Mouse (Mus musculus): ENCODE results near the gene Zmat3.

Gene Zmat3

GRCm38 (mm10) chr3:32367516-32367915, 1.7 kb upstream of the Zmat3 start:
- no peak for DNase-seq

- peak; percentile 89 for DNase-seq
Measured at GRCm38 (mm10) chr3:32366246-32366734, 476 bp upstream of the Zmat3 start.

GRCm38 (mm10) chr3:32364841-32365545, 821 bp downstream of the Zmat3 start:
- DNase-seq = no peak

GRCm38 (mm10) chr3:32364195-32364594, 1.6 kb downstream of the Zmat3 start:
- DNase-seq = no peak

- DNase-seq = no peak
Measured at GRCm38 (mm10) chr3:32361221-32361620, 4.6 kb downstream of the Zmat3 start.

GRCm38 (mm10) chr3:32347881-32348280, 17.9 kb downstream of the Zmat3 start:
- no peak for DNase-seq

GRCm38 (mm10) chr3:32345249-32345648, 20.6 kb downstream of the Zmat3 start:
- DNase-seq = peak; percentile 84

- no peak for DNase-seq
Measured at GRCm38 (mm10) chr3:32344825-32345224, 21.0 kb downstream of the Zmat3 start.

- DNase-seq = peak; percentile 83
Measured at GRCm38 (mm10) chr3:32343371-32343770, 22.4 kb downstream of the Zmat3 start.

GRCm38 (mm10) chr3:32341434-32341833, 24.4 kb downstream of the Zmat3 start:
- DNase-seq = peak; percentile 82

GRCm38 (mm10) chr3:32338231-32338630, 27.6 kb downstream of the Zmat3 start:
- DNase-seq = no peak

- peak; percentile 74 for DNase-seq
Measured at GRCm38 (mm10) chr3:32337770-32338169, 28.0 kb downstream of the Zmat3 start.

- peak; percentile 97 for DNase-seq
Measured at GRCm38 (mm10) chr3:32334901-32335300, 30.9 kb downstream of the Zmat3 start.

GRCm38 (mm10) chr3:32333456-32334086, 32.2 kb downstream of the Zmat3 start:
- peak; percentile 90 for DNase-seq

- peak; percentile 68 for DNase-seq
Measured at GRCm38 (mm10) chr3:32317901-32318416, 47.9 kb downstream of the Zmat3 start.

GRCm38 (mm10) chr3:32317165-32317900, 48.5 kb downstream of the Zmat3 start:
- DNase-seq = peak; percentile 65

GRCm38 (mm10) chr3:32314746-32315145, 51.1 kb downstream of the Zmat3 start:
- no peak for DNase-seq

GRCm38 (mm10) chr3:32304171-32304570, 61.6 kb downstream of the Zmat3 start:
- no peak for DNase-seq

- DNase-seq = no peak
Measured at GRCm38 (mm10) chr3:32292001-32292400, 73.8 kb downstream of the Zmat3 start.
